Mouse (Mus musculus): ENCODE measurements around the gene Tcf7l2. TPM values are rescaled to one million over a fixed set of nuclear protein-coding genes. Genes with fewer than 3 reads are reported as not detected.

Gene Tcf7l2
- total and polyA plus RNA-seq, 3 experiments: 2.3 to 16.9 (median 13.0) TPM

- peaks cover 3% of the 10 kb centered on the region for H3K9me3 ChIP-seq (replicated peaks)
- TF ChIP-seq POLR2AphosphoS5 (IDR thresholded peaks at IDR 0.05; ENCODE audit: insufficient replicate concordance, low read depth, low read length) (no peak), GATA2 (IDR thresholded peaks at IDR 0.05; ENCODE audit: borderline replicate concordance, low read depth, low read length) (no peak)
- ATAC-seq (ENCODE audit: extremely low read depth, insufficient number of reproducible peaks, low FRiP score, poor library complexity, severe bottlenecking): no peak
Observed at GRCm38 (mm10) chr19:55788285-55788904, 46.8 kb downstream of the Tcf7l2 start.

GRCm38 (mm10) chr19:55788905-55789295 is 47.3 kb downstream of the Tcf7l2 start:
- ATAC-seq (ENCODE audit: extremely low read depth, insufficient number of reproducible peaks, low FRiP score, poor library complexity, severe bottlenecking) (no peak), DNase-seq (ENCODE audit: low spot score) (no peak)
- no peak for TF ChIP-seq GATA1 (IDR thresholded peaks at IDR 0.05; ENCODE audit: borderline replicate concordance, low read length)
- Histone ChIP-seq H3K4me3 (ENCODE audit: low read depth, low read length) (no peak overlapping the region), H3K27me3 (ENCODE audit: insufficient read depth, low read length) (peaks cover 46% of the 10 kb centered on the region), H3K4me1 (ENCODE audit: insufficient read depth, low read depth, low read length) (peaks cover 3% of the 10 kb centered on the region; the same call in 1 of the 2 replicates), H3K36me3 (replicated peaks) (no peaks in the 10 kb centered on the region), H3K9me3 (replicated peaks) (peaks cover 3% of the 10 kb centered on the region)

More at GRCm38 (mm10) chr19:55788285-55788904, 46.8 kb downstream of the Tcf7l2 start:
- H3K36me3 ChIP-seq (replicated peaks): no peaks in the 10 kb centered on the region
- peaks cover 51% of the 10 kb centered on the region for H3K27me3 ChIP-seq (ENCODE audit: insufficient read depth, low read length)
- H3K4me1 ChIP-seq (ENCODE audit: insufficient read depth, low read depth, low read length): peaks cover 3% of the 10 kb centered on the region; the same call in 1 of the 2 replicates
- DNase-seq (ENCODE audit: low spot score): no peak
- H3K4me3 ChIP-seq (ENCODE audit: low read depth, low read length): no peak overlapping the region

- H3K9me3 ChIP-seq (replicated peaks): peaks cover 3% of the 10 kb centered on the region
- TF ChIP-seq POLR2AphosphoS5 (IDR thresholded peaks at IDR 0.05; ENCODE audit: insufficient replicate concordance, low read depth, low read length): no peak
- no peak for DNase-seq (ENCODE audit: low spot score)
- peaks cover 37% of the 10 kb centered on the region for H3K27me3 ChIP-seq (ENCODE audit: insufficient read depth, low read length)
- no peaks in the 10 kb centered on the region for H3K36me3 ChIP-seq (replicated peaks)
- H3K4me3 ChIP-seq (ENCODE audit: low read depth, low read length): no peak overlapping the region
- ATAC-seq (ENCODE audit: extremely low read depth, insufficient number of reproducible peaks, low FRiP score, poor library complexity, severe bottlenecking): no peak
- H3K4me1 ChIP-seq (ENCODE audit: insufficient read depth, low read depth, low read length): peaks cover 3% of the 10 kb centered on the region; the same call in 1 of the 2 replicates
Observed at GRCm38 (mm10) chr19:55789838-55790237, 48.2 kb downstream of the Tcf7l2 start.

- H3K4me1 ChIP-seq (ENCODE audit: insufficient read depth, low read depth, low read length): peaks cover 3% of the 10 kb centered on the region; the same call in 1 of the 2 replicates
- H3K27me3 ChIP-seq (ENCODE audit: insufficient read depth, low read length): peaks cover 29% of the 10 kb centered on the region; the same call in 1 of the 2 replicates
- TF ChIP-seq POLR2AphosphoS5 (IDR thresholded peaks at IDR 0.05; ENCODE audit: insufficient replicate concordance, low read depth, low read length): no peak
- no peak for TF ChIP-seq GATA1 (IDR thresholded peaks at IDR 0.05; ENCODE audit: borderline replicate concordance, low read length)
- TF ChIP-seq CTCF (IDR thresholded peaks at IDR 0.05; ENCODE audit: low read depth, low read length): no peak
- no peak for TF ChIP-seq GATA2 (IDR thresholded peaks at IDR 0.05; ENCODE audit: borderline replicate concordance, low read depth, low read length)
- TF ChIP-seq TAL1 (conservative IDR thresholded peaks at IDR 0.05; ENCODE audit: low read depth, low read length): no peak
- DNase-seq (ENCODE audit: low spot score) (no peak), ATAC-seq (ENCODE audit: extremely low read depth, insufficient number of reproducible peaks, low FRiP score, poor library complexity, severe bottlenecking) (no peak)
- H3K9me3 ChIP-seq (replicated peaks): peaks cover 3% of the 10 kb centered on the region
- no peaks in the 10 kb centered on the region for H3K36me3 ChIP-seq (replicated peaks)
- no peak overlapping the region for H3K4me3 ChIP-seq (ENCODE audit: low read depth, low read length)
Observed at GRCm38 (mm10) chr19:55791293-55791692, 49.7 kb downstream of the Tcf7l2 start.

GRCm38 (mm10) chr19:55791886-55792285 is 50.3 kb downstream of the Tcf7l2 start:
- Histone ChIP-seq H3K27me3 (ENCODE audit: insufficient read depth, low read length) (peaks cover 23% of the 10 kb centered on the region; the same call in 1 of the 2 replicates), H3K4me1 (ENCODE audit: insufficient read depth, low read depth, low read length) (peaks cover 3% of the 10 kb centered on the region; the same call in 1 of the 2 replicates), H3K4me3 (ENCODE audit: low read depth, low read length) (no peak overlapping the region), H3K9me3 (replicated peaks) (peaks cover 3% of the 10 kb centered on the region), H3K36me3 (replicated peaks) (no peaks in the 10 kb centered on the region)
- TF ChIP-seq CTCF (IDR thresholded peaks at IDR 0.05; ENCODE audit: low read depth, low read length) (no peak), GATA1 (IDR thresholded peaks at IDR 0.05; ENCODE audit: borderline replicate concordance, low read length) (no peak), GATA2 (IDR thresholded peaks at IDR 0.05; ENCODE audit: borderline replicate concordance, low read depth, low read length) (no peak), POLR2AphosphoS5 (IDR thresholded peaks at IDR 0.05; ENCODE audit: insufficient replicate concordance, low read depth, low read length) (no peak), TAL1 (conservative IDR thresholded peaks at IDR 0.05; ENCODE audit: low read depth, low read length) (no peak)
- ATAC-seq (ENCODE audit: extremely low read depth, insufficient number of reproducible peaks, low FRiP score, poor library complexity, severe bottlenecking) (no peak), DNase-seq (ENCODE audit: low spot score) (no peak)

GRCm38 (mm10) chr19:55792571-55792970 is 51.0 kb downstream of the Tcf7l2 start:
- DNase-seq (ENCODE audit: low spot score): no peak
- no peak for ATAC-seq (ENCODE audit: extremely low read depth, insufficient number of reproducible peaks, low FRiP score, poor library complexity, severe bottlenecking)
- no peak for TF ChIP-seq TAL1 (conservative IDR thresholded peaks at IDR 0.05; ENCODE audit: low read depth, low read length)
- TF ChIP-seq POLR2AphosphoS5 (IDR thresholded peaks at IDR 0.05; ENCODE audit: insufficient replicate concordance, low read depth, low read length): no peak
- TF ChIP-seq GATA2 (IDR thresholded peaks at IDR 0.05; ENCODE audit: borderline replicate concordance, low read depth, low read length): no peak
- TF ChIP-seq CTCF (IDR thresholded peaks at IDR 0.05; ENCODE audit: low read depth, low read length): no peak
- no peak for TF ChIP-seq GATA1 (IDR thresholded peaks at IDR 0.05; ENCODE audit: borderline replicate concordance, low read length)
- no peaks in the 10 kb centered on the region for H3K36me3 ChIP-seq (replicated peaks)
- H3K4me1 ChIP-seq (ENCODE audit: insufficient read depth, low read depth, low read length): peaks cover 3% of the 10 kb centered on the region; the same call in 1 of the 2 replicates
- H3K4me3 ChIP-seq (ENCODE audit: low read depth, low read length): no peak overlapping the region
- peaks cover 23% of the 10 kb centered on the region; the same call in 1 of the 2 replicates for H3K27me3 ChIP-seq (ENCODE audit: insufficient read depth, low read length)
- H3K9me3 ChIP-seq (replicated peaks): no peaks in the 10 kb centered on the region

GRCm38 (mm10) chr19:55793029-55793428 is 51.4 kb downstream of the Tcf7l2 start:
- H3K36me3 ChIP-seq (replicated peaks): no peaks in the 10 kb centered on the region
- H3K9me3 ChIP-seq (replicated peaks): no peaks in the 10 kb centered on the region
- DNase-seq (ENCODE audit: low spot score): no peak
- TF ChIP-seq CTCF (IDR thresholded peaks at IDR 0.05; ENCODE audit: low read depth, low read length) (no peak), GATA1 (IDR thresholded peaks at IDR 0.05; ENCODE audit: borderline replicate concordance, low read length) (no peak), TAL1 (conservative IDR thresholded peaks at IDR 0.05; ENCODE audit: low read depth, low read length) (no peak), GATA2 (IDR thresholded peaks at IDR 0.05; ENCODE audit: borderline replicate concordance, low read depth, low read length) (no peak), POLR2AphosphoS5 (IDR thresholded peaks at IDR 0.05; ENCODE audit: insufficient replicate concordance, low read depth, low read length) (no peak)
- H3K27me3 ChIP-seq (ENCODE audit: insufficient read depth, low read length): peaks cover 25% of the 10 kb centered on the region; the same call in 1 of the 2 replicates
- no peak overlapping the region for H3K4me3 ChIP-seq (ENCODE audit: low read depth, low read length)
- H3K4me1 ChIP-seq (ENCODE audit: insufficient read depth, low read depth, low read length): peaks cover 3% of the 10 kb centered on the region; the same call in 1 of the 2 replicates
- ATAC-seq (ENCODE audit: extremely low read depth, insufficient number of reproducible peaks, low FRiP score, poor library complexity, severe bottlenecking): no peak

Measured in G1E (cell line).